Mouse (Mus musculus) liver, postnatal 0 days (tissue): ENCODE data around the gene Zbtb5. TPM values are rescaled to one million over a fixed set of nuclear protein-coding genes. Genes with fewer than 3 reads are reported as not detected.

ENCODE experiments used
- ATAC-seq: fragments of 200-750 bp; cut with Nextera tagmentation; 2 replicates; pipeline ENCODE4 v1.8.0; 2017; ENCODE audit warnings: mild to moderate bottlenecking, moderate library complexity
- DNase-seq: peaks from one replicate; pipeline ENCODE4 v3.0.0-alpha.2; 2016
- H3K27ac ChIP-seq: fragments of 300-500 bp; sonication (generic); 2 replicates; pipeline ENCODE4 v1.5.1; 2014; ENCODE audit warnings: antibody characterized with exemption, moderate library complexity, mild to moderate bottlenecking, low read depth
- H3K27me3 ChIP-seq: fragments of 300-500 bp; sonication (generic); 2 replicates; pipeline ENCODE4 v1.6.1; 2014; ENCODE audit warnings: low read length, control low read depth, mixed read lengths; ENCODE audit not compliant: insufficient read depth
- H3K36me3 ChIP-seq: fragments of 300-500 bp; sonication (generic); replicated peaks from 2 replicates; pipeline ENCODE4 v1.6.1; 2014; ENCODE audit warnings: mild to moderate bottlenecking, control low read depth, low read length, moderate library complexity, mixed read lengths; ENCODE audit not compliant: insufficient read depth
- H3K4me1 ChIP-seq: fragments of 300-500 bp; sonication (generic); 2 replicates; pipeline ENCODE4 v1.6.1; 2014; ENCODE audit warnings: antibody characterized with exemption, mild to moderate bottlenecking, control low read depth; ENCODE audit not compliant: insufficient read depth
- H3K4me2 ChIP-seq: fragments of 300-500 bp; sonication (generic); 2 replicates; pipeline ENCODE4 v1.6.1; 2014; ENCODE audit warnings: low read depth, mild to moderate bottlenecking, low read length, moderate library complexity, mixed read lengths
- H3K4me3 ChIP-seq: fragments of 300-500 bp; sonication (generic); 2 replicates; pipeline ENCODE4 v1.5.1; 2014; ENCODE audit warnings: low read depth, low read length
- H3K9ac ChIP-seq: fragments of 300-500 bp; sonication (generic); replicated peaks from 2 replicates; pipeline ENCODE4 v1.6.1; 2014; ENCODE audit warnings: mild to moderate bottlenecking, moderate library complexity
- H3K9me3 ChIP-seq: fragments of 300-500 bp; sonication (generic); 2 replicates; pipeline ENCODE4 v1.6.1; 2016; ENCODE audit warnings: mild to moderate bottlenecking, control low read depth, low read length, mixed read lengths
- CTCF ChIP-seq: sonication (generic); IDR thresholded peaks from 2 replicates; pipeline ENCODE4 v1.5.1; 2016; ENCODE audit warnings: antibody characterized with exemption, low read depth
- EP300 ChIP-seq: IDR thresholded peaks from 2 replicates; pipeline ENCODE4 v1.6.1; 2016; ENCODE audit warnings: antibody characterized with exemption, low read depth, mild to moderate bottlenecking
- WGBS: fragments of 180-500 bp; shearing (Covaris S2); extraction: QIAGEN DNeasy Blood & Tissue Kit; methylation state at CpG from one replicate; pipeline ENCODE4 v1.1.7; 2014; ENCODE audit not compliant: insufficient replicate concordance; 5-methylcytosine and 5-hydroxymethylcytosine counted together
- polyA plus RNA-seq: library from polyadenylated mRNA; unstranded; fragments of >200 nt; fragmentation: Nextera tagmentation; extraction: Ambion mirVana; gene quantifications from 2 replicates; pipeline ENCODE4 v1.2.1, GENCODE M21; 2015

Gene Zbtb5
- polyA plus RNA-seq, 1 experiment from 2014 or later, result 6.5 TPM

DNA sequence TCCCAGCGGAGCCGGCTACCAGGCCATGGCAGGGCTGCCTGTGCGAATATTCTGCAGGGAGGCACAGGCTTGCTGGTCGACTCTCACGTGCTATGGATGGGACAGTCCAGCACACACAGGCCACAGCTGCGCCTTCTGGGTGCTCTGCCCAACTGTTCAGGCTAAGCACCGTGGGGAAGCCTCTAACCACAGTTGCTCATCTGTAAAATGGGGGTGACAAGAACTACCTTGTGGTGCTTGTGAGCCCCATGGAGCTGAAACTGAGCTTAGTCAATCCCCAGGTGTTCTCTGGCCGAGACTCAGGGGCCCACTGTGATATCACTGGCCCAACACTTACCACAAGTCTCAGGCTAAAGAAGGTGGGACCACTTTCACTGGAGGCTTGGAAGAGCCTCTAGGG lies 44.8 kb downstream of the Zbtb5 start:
- Histone ChIP-seq H3K4me2 (no peak overlapping the region), H3K9ac (no peak overlapping the region), H3K4me3 (no peak overlapping the region), H3K27ac (no peak overlapping the region), H3K36me3 (no peaks in the 10 kb centered on the region), H3K9me3 (no peaks in the 10 kb centered on the region), H3K4me1 (peaks cover 6% of the 10 kb centered on the region; the same call in 1 of the 2 replicates), H3K27me3 (no peaks in the 10 kb centered on the region)
- TF ChIP-seq EP300, result no peak
- no peak for TF ChIP-seq CTCF
- ATAC-seq (no peak), DNase-seq (no peak)
- 74% methylated on average over 8 of the region's 8 CpGs for WGBS

- H3K27me3 ChIP-seq, result no peaks in the 10 kb centered on the region
- H3K9me3 ChIP-seq, result no peaks in the 10 kb centered on the region
- H3K36me3 ChIP-seq, result no peaks in the 10 kb centered on the region
- H3K4me3 ChIP-seq, result no peak overlapping the region
- no peak for ATAC-seq
- H3K9ac ChIP-seq, result no peak overlapping the region
- 0 out of 2 replicates have a peak, but pooled peaks cover 3% of the 10 kb centered on the region for H3K4me1 ChIP-seq
- no peak overlapping the region for H3K27ac ChIP-seq
- no peak overlapping the region for H3K4me2 ChIP-seq
- no peak for DNase-seq
- 75% methylated on average over 3 of the region's 3 CpGs for WGBS
- TF ChIP-seq EP300 (no peak), CTCF (no peak)
Measured at GRCm38 (mm10) chr4:44965736-44966135, 46.5 kb downstream of the Zbtb5 start.

- WGBS, result 77% methylated on average over 2 of the region's 2 CpGs
- Histone ChIP-seq H3K4me3 (no peak overlapping the region), H3K27me3 (no peaks in the 10 kb centered on the region), H3K9ac (no peak overlapping the region), H3K4me1 (0 out of 2 replicates have a peak, but pooled peaks cover 3% of the 10 kb centered on the region), H3K4me2 (no peak overlapping the region), H3K27ac (no peak overlapping the region), H3K9me3 (no peaks in the 10 kb centered on the region), H3K36me3 (no peaks in the 10 kb centered on the region)
- no peak for ATAC-seq
- no peak for TF ChIP-seq CTCF
- DNase-seq, result no peak
Measured at GRCm38 (mm10) chr4:44965175-44965574, 47.0 kb downstream of the Zbtb5 start.

DNA sequence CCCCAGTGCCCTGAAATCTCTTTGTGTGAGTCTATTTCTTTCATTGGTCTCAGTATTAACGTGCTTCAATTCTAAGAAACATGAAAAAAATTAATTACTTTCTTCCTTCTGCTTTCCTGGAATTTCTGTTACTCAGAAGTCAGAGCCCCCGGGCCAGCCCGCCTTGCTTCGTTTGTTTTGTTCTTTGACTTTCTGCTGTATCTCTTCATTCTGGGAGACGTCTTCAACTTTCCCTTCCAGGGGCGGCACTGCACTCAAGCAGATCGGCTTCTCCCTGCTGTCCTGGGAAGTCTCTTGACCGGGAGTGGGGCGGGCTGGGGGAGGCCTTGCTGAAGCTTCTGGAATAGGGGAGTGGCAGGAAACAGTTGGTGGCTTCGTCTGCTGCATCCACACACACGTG lies 49.1 kb downstream of the Zbtb5 start:
- 40% methylated on average over 11 of the region's 11 CpGs for WGBS
- Histone ChIP-seq H3K9ac (no peak overlapping the region), H3K27me3 (no peaks in the 10 kb centered on the region), H3K4me2 (no peak overlapping the region), H3K27ac (no peak overlapping the region), H3K4me1 (0 out of 2 replicates have a peak, but pooled peaks cover 3% of the 10 kb centered on the region), H3K9me3 (no peaks in the 10 kb centered on the region), H3K36me3 (no peaks in the 10 kb centered on the region), H3K4me3 (no peak overlapping the region)
- TF ChIP-seq EP300 (no peak), CTCF (no peak)
- DNase-seq, result no peak
- no peak for ATAC-seq

DNA sequence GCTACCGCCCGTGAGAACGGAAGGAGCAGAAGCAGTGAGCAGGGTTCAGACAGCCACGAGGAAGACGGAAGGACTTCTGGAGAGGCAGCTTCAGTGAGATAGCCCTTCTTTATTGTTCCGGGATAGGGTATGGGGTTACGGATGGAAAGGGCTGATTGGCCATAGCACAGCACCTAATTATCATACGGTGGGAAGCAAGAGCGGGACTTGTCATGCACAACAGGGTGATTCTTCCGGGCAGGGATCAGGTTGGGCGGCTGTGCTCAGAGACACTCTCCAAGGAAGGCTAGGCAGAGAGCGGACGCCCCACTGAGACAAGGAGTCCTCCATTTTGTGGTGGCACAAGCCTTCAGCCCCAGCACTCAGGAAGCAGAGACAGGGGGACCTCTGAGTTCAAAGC lies 53.0 kb downstream of the Zbtb5 start:
- H3K9ac ChIP-seq, result no peak overlapping the region
- TF ChIP-seq CTCF (no peak), EP300 (no peak)
- H3K27ac ChIP-seq, result no peak overlapping the region
- 80% methylated on average over 13 of the region's 13 CpGs for WGBS
- H3K4me3 ChIP-seq, result no peak overlapping the region
- no peak for ATAC-seq
- H3K27me3 ChIP-seq, result no peaks in the 10 kb centered on the region
- DNase-seq, result no peak
- H3K36me3 ChIP-seq, result no peaks in the 10 kb centered on the region
- no peak overlapping the region for H3K4me2 ChIP-seq
- 0 out of 2 replicates have a peak, but pooled peaks cover 3% of the 10 kb centered on the region for H3K4me1 ChIP-seq
- no peaks in the 10 kb centered on the region for H3K9me3 ChIP-seq

DNA sequence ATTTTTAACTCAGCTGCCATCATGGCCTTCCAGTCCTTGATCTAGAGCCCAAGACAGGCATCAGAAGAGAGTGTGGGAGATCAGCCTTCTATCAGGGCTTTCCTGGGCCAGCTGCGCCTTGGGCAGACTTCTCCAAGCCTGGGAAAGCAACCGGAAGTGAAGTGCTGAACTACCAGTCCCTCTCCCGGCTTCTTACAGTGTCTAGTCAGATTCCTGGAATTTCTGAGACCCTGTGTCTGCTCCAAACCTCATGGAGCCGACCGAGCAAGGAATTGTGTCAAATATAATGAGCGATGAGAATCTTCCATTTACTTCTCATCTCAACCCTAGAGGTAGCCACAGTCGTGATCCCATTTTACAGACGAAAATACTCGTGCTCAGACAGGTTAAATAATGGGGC lies 53.4 kb downstream of the Zbtb5 start:
- Histone ChIP-seq H3K36me3 (no peaks in the 10 kb centered on the region), H3K4me2 (no peak overlapping the region), H3K4me1 (0 out of 2 replicates have a peak, but pooled peaks cover 3% of the 10 kb centered on the region), H3K27ac (no peak overlapping the region), H3K9me3 (no peaks in the 10 kb centered on the region), H3K4me3 (no peak overlapping the region), H3K9ac (no peak overlapping the region), H3K27me3 (no peaks in the 10 kb centered on the region)
- TF ChIP-seq EP300 (no peak), CTCF (no peak)
- DNase-seq (no peak), ATAC-seq (no peak)
- WGBS, result 77% methylated on average over 9 of the region's 9 CpGs

- Histone ChIP-seq H3K4me1 (no peaks in the 10 kb centered on the region), H3K36me3 (no peaks in the 10 kb centered on the region), H3K9me3 (no peaks in the 10 kb centered on the region), H3K9ac (no peak overlapping the region), H3K4me3 (no peak overlapping the region), H3K4me2 (no peak overlapping the region), H3K27me3 (no peaks in the 10 kb centered on the region), H3K27ac (no peak overlapping the region)
- TF ChIP-seq EP300, result no peak
- TF ChIP-seq CTCF, result no peak
- WGBS, result 81% methylated on average over 9 of the region's 9 CpGs
- ATAC-seq (no peak), DNase-seq (no peak)
Measured at GRCm38 (mm10) chr4:44953041-44953440, 59.2 kb downstream of the Zbtb5 start.
